Mouse (Mus musculus) stomach, postnatal 0 days (tissue): ENCODE results near the gene Pola2.

Experiments used
- CTCF ChIP-seq: IDR thresholded peaks from 2 replicates; pipeline ENCODE4 v1.5.1; 2016; ENCODE audit warnings: antibody characterized with exemption, low read depth, mild to moderate bottlenecking, moderate library complexity
- EP300 ChIP-seq: optimal IDR thresholded peaks from 2 replicates; pipeline ENCODE3; 2016; ENCODE audit warnings: antibody characterized with exemption

- no peak for TF ChIP-seq CTCF
- TF ChIP-seq EP300, result no peak
These were observed 25.6 kb upstream of the Pola2 start for GRCm38 (mm10) chr19:5989585-5989984.
